Mouse (Mus musculus): ENCODE data around the gene Fnbp1l. TPM values are rescaled to one million over a fixed set of nuclear protein-coding genes. Genes with fewer than 3 reads are reported as not detected.

Gene Fnbp1l
- total RNA-seq (2021) (10 to 100 TPM; 17.2 to 17.4 TPM), polyA plus RNA-seq (2012; rRNA removed) (7.6 and 15.0 TPM in 2 replicates)
- long read RNA-seq, partial matches to known transcripts, result 1 of 4 reads
- long read RNA-seq, other reads (novel, unspliced or antisense), result 3 of 4 reads

DNA sequence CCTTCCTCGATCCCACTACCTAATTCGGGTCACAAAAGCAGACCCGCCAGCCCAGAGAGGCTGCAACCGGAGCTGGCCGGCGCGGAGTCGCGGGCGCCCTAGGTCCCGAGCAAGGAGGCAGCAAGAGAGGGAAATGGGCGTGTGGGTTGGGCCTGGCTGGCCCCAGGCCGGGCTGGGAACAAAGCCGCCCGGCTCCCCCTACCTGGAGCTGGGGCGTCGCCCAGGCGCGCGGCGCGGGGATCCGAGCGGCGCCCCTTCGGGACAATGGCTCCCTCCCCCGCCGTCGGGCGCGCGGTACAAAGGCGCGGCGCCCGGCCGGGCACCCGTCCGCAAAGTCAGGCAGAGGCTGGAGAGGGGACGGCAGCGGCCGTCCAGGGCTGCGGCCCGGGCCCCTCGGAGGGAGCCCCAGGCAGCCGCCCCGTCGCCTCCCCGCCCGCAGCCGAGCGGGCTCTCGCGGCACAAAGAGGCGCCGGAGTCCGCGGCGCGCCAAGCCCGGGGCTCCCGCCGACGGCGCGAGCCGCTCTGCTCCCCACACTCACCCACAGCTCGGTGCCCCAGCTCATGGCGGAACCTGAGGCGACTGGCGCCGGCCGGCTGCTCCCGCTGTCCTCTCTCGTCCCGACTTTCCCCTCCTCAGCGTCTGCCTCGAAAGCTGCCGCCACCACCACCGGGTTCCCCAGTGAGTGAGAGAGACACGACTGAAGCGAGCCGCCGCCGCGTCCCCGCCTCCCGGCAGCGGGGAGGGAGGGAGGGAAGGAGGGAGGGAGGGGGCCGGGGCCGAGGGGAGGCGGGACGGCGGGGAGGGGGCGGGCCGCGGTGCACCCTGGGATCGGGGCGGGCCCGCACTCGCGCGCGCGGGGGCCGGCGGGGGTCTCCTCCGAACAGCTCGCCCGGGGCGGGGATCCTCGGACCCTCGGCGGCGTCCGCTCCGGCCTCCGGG is at the start of gene Fnbp1l:
Gene Fnbp1l, minus strand, starts transcription at position 725 of the 940 bp plus-strand sequence.
- under 1% methylated on average over 101 of the region's 118 CpGs for WGBS
- Histone ChIP-seq H3K4me1 (ENCODE audit: control insufficient read depth, insufficient read depth, low read length) (peaks cover 7% of the 10 kb centered on the region), H3K36me3 (ENCODE audit: control insufficient read depth, insufficient read depth, low read length) (no peaks in the 10 kb centered on the region), H3K79me2 (replicated peaks; ENCODE audit: control insufficient read depth, insufficient read depth, low read length) (no peaks in the 10 kb centered on the region; the same call in 1 of the 2 replicates), H3K27me3 (ENCODE audit: control insufficient read depth, insufficient read depth, low read length) (no peaks in the 10 kb centered on the region), H3K4me3 (peak within 1 kb of the TSS; percentile 68), H3K27ac (peak within 1 kb of the TSS; percentile 93), H3K9ac (ENCODE audit: low read depth, low read length) (peak within 1 kb of the TSS; percentile 80)
- DNase-seq, result peak; percentile 84 to 86
- TF ChIP-seq EP300 (IDR thresholded peaks at IDR 0.05; ENCODE audit: insufficient read depth, low read depth, low read length) (no peak), POLR2A (IDR thresholded peaks at IDR 0.05; ENCODE audit: insufficient read depth, low read depth, low read length) (peak; percentile 70)
- intact Hi-C loops (cut with DNase I), result loop anchor here (2.0 to 5.0 kb wide), 4 partner anchors 32 to 112 kb away; no protein-coding TSS in a partner anchor

- no peaks in the 10 kb centered on the region for H3K27me3 ChIP-seq (ENCODE audit: control insufficient read depth, insufficient read depth, low read length)
- no peaks in the 10 kb centered on the region for H3K79me2 ChIP-seq (replicated peaks; ENCODE audit: control insufficient read depth, insufficient read depth, low read length)
- no peaks in the 10 kb centered on the region for H3K36me3 ChIP-seq (ENCODE audit: control insufficient read depth, insufficient read depth, low read length)
- H3K4me3 ChIP-seq, result no peak overlapping the region
- 90% methylated on average over 2 of the region's 2 CpGs for WGBS
- no peak for DNase-seq
- intact Hi-C loops (cut with DNase I), result no loop called here
- H3K27ac ChIP-seq, result no peak overlapping the region
- no peak for TF ChIP-seq EP300 (IDR thresholded peaks at IDR 0.05; ENCODE audit: insufficient read depth, low read depth, low read length)
- H3K4me1 ChIP-seq (ENCODE audit: control insufficient read depth, insufficient read depth, low read length), result no peaks in the 10 kb centered on the region
- no peak overlapping the region for H3K9ac ChIP-seq (ENCODE audit: low read depth, low read length)
Measured at GRCm38 (mm10) chr3:122660795-122661194, 41.3 kb upstream of the Fnbp1l start.

DNA sequence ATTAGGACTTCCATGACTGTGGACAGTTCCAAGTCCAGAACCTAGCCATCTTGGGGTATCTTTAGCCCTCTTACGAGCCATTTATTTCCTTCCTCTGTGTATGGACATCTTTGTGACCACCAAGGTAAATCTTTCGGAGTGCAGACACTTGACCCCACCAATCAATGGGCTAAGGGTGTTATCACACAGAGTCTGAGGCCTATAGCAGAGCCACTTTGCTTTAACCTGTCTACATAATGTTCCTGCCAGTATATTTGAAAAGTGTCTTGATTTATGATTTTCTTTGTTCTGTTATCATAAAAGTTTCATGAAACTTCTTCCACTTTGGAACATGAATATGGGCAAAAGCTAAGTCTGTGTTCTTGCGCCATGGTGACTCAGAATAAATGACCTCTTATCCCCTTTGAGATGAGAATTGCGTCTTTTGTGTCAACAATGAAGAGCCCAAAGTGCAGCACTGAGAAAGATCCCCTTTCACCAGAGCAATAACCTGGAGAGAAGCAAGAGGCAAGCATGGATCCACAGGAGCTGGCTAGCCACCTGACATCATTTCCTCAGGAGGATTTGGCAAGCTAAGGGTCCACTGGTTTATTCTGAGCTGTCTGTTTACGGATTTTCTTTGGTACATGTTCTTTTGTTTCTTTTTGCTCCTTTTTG is 39.9 kb upstream of the Fnbp1l start:
- intact Hi-C loops (cut with DNase I), result no loop called here
- DNase-seq, result no peak
- Histone ChIP-seq H3K79me2 (replicated peaks; ENCODE audit: control insufficient read depth, insufficient read depth, low read length) (no peaks in the 10 kb centered on the region), H3K36me3 (ENCODE audit: control insufficient read depth, insufficient read depth, low read length) (no peaks in the 10 kb centered on the region), H3K27ac (no peak overlapping the region), H3K4me1 (ENCODE audit: control insufficient read depth, insufficient read depth, low read length) (no peaks in the 10 kb centered on the region), H3K9ac (ENCODE audit: low read depth, low read length) (no peak overlapping the region), H3K4me3 (no peak overlapping the region), H3K27me3 (ENCODE audit: control insufficient read depth, insufficient read depth, low read length) (no peaks in the 10 kb centered on the region)
- TF ChIP-seq EP300 (IDR thresholded peaks at IDR 0.05; ENCODE audit: insufficient read depth, low read depth, low read length) (no peak), POLR2A (IDR thresholded peaks at IDR 0.05; ENCODE audit: insufficient read depth, low read depth, low read length) (no peak), CTCF (IDR thresholded peaks at IDR 0.05) (no peak)
- WGBS, result 84% methylated on average over 5 of the region's 5 CpGs

- 50% methylated on average over 13 of the region's 13 CpGs for WGBS
Measured at GRCm38 (mm10) chr3:122647195-122647837, 27.8 kb upstream of the Fnbp1l start.

GRCm38 (mm10) chr3:122640286-122640685 is 20.8 kb upstream of the Fnbp1l start:
- Histone ChIP-seq H3K9ac (ENCODE audit: low read depth, low read length) (no peak overlapping the region), H3K36me3 (ENCODE audit: control insufficient read depth, insufficient read depth, low read length) (no peaks in the 10 kb centered on the region), H3K4me1 (ENCODE audit: control insufficient read depth, insufficient read depth, low read length) (peaks cover 10% of the 10 kb centered on the region), H3K4me3 (no peak overlapping the region), H3K79me2 (replicated peaks; ENCODE audit: control insufficient read depth, insufficient read depth, low read length) (no peaks in the 10 kb centered on the region), H3K27ac (no peak overlapping the region), H3K27me3 (ENCODE audit: control insufficient read depth, insufficient read depth, low read length) (no peaks in the 10 kb centered on the region)
- intact Hi-C loops (cut with DNase I), result no loop called here
- TF ChIP-seq POLR2A (IDR thresholded peaks at IDR 0.05; ENCODE audit: insufficient read depth, low read depth, low read length) (no peak), EP300 (IDR thresholded peaks at IDR 0.05; ENCODE audit: insufficient read depth, low read depth, low read length) (no peak), CTCF (IDR thresholded peaks at IDR 0.05) (no peak)
- no peak for DNase-seq

More at GRCm38 (mm10) chr3:122647195-122647837, 27.8 kb upstream of the Fnbp1l start:
- no peak overlapping the region for H3K9ac ChIP-seq (ENCODE audit: low read depth, low read length)
- no peaks in the 10 kb centered on the region for H3K27me3 ChIP-seq (ENCODE audit: control insufficient read depth, insufficient read depth, low read length)
- no peak for DNase-seq
- no peaks in the 10 kb centered on the region for H3K4me1 ChIP-seq (ENCODE audit: control insufficient read depth, insufficient read depth, low read length)
- no peak for TF ChIP-seq EP300 (IDR thresholded peaks at IDR 0.05; ENCODE audit: insufficient read depth, low read depth, low read length)
- TF ChIP-seq CTCF (IDR thresholded peaks at IDR 0.05), result no peak
- no peak for TF ChIP-seq POLR2A (IDR thresholded peaks at IDR 0.05; ENCODE audit: insufficient read depth, low read depth, low read length)
- intact Hi-C loops (cut with DNase I), result loop anchor here (5.0 kb wide), 1 partner anchor 80 kb away; the partner anchor contains the start of gene Pde5a
- no peak overlapping the region for H3K4me3 ChIP-seq
- no peaks in the 10 kb centered on the region for H3K79me2 ChIP-seq (replicated peaks; ENCODE audit: control insufficient read depth, insufficient read depth, low read length)
- no peaks in the 10 kb centered on the region for H3K36me3 ChIP-seq (ENCODE audit: control insufficient read depth, insufficient read depth, low read length)
- H3K27ac ChIP-seq, result no peak overlapping the region
